Mouse (Mus musculus) midbrain, embryonic 10.5 days (tissue): ENCODE results near the gene Inpp4b. TPM values are rescaled to one million over a fixed set of nuclear protein-coding genes. Genes with fewer than 3 reads are reported as not detected.

ENCODE experiments used
- DNase-seq: peaks from one replicate; pipeline ENCODE4 v3.0.0-alpha.2; 2017; ENCODE audit warnings: low spot score
- H3K27ac ChIP-seq: fragments of 300-500 bp; sonication (generic); replicated peaks from 2 replicates; pipeline ENCODE4 v1.5.1; 2016; ENCODE audit warnings: mild to moderate bottlenecking
- H3K27me3 ChIP-seq: fragments of 300-500 bp; sonication (generic); 2 replicates; pipeline ENCODE4 v1.6.1; 2016; ENCODE audit warnings: low read depth, mild to moderate bottlenecking; ENCODE audit not compliant: poor library complexity, severe bottlenecking
- H3K36me3 ChIP-seq: fragments of 300-500 bp; sonication (generic); 2 replicates; pipeline ENCODE4 v1.6.1; 2016; ENCODE audit warnings: mild to moderate bottlenecking, moderate library complexity
- H3K4me1 ChIP-seq: fragments of 300-500 bp; sonication (generic); 2 replicates; pipeline ENCODE4 v1.6.1; 2016
- H3K4me3 ChIP-seq: fragments of 300-500 bp; sonication (generic); 2 replicates; pipeline ENCODE4 v1.5.1; 2016; ENCODE audit warnings: mild to moderate bottlenecking, moderate library complexity
- H3K9me3 ChIP-seq: fragments of 300-500 bp; sonication (generic); replicated peaks from 2 replicates; pipeline ENCODE4 v1.6.1; 2016; ENCODE audit warnings: mild to moderate bottlenecking
- WGBS: fragments of 180-500 bp; shearing (Covaris S2); methylation state at CpG from one replicate; pipeline ENCODE4 v1.1.7; 2016; 5-methylcytosine and 5-hydroxymethylcytosine counted together
- polyA plus RNA-seq: library from polyadenylated mRNA; unstranded; fragments of >200 nt; fragmentation: Nextera tagmentation; extraction: Ambion mirVana; gene quantifications from 2 replicates; pipeline ENCODE4 v1.2.1, GENCODE M21; 2016

Gene Inpp4b
- polyA plus RNA-seq = 3.7 and 4.1 TPM in 2 replicates

DNA sequence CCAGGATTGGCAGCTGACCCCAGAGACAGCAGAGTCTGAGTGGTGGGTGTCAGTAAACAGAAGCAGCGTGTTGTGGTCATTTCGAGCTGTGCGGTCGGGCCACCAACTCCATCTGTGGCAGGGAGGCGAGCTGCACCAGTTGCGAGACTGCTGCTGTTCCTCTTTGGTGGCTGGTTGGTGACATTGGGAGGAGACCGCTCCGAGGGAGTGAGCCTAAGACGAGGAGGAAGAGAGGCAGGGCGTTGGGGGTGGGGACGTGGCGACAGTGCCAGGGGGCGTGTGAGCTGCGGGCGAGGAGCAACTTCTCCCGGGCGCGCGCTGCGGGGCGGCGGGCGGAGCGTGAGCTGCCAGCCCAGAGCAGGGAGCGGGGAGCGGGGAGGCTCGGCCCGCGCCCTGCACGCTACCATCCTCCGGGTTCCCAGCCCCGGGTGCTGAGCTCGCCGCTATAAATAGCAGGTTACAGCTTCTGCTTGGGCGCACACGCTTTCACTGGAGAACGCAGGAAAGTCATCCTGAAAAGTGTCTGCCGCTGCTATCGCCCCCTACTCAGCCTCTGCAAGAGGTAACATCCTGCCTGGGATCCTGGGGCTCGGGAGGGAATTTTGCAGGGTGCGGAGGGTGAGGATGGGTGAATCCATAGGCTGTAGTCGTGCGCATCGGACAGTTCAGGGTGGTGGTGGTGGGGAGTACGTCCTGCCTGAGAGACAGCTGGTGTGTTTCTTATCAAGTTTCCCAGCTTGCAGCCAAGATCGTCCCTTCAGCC lies at the start of gene Inpp4b:
Gene Inpp4b (plus strand): TSS at position 321 of the 763 bp plus-strand sequence.
- Histone ChIP-seq H3K9me3 (no peaks in the 10 kb centered on the region), H3K27ac (peak within 1 kb of the TSS; percentile 72), H3K4me1 (peaks cover 17% of the 10 kb centered on the region), H3K36me3 (no peaks in the 10 kb centered on the region), H3K4me3 (peak within 1 kb of the TSS; percentile 77), H3K27me3 (peaks cover 21% of the 10 kb centered on the region)
- peak; percentile 64 for DNase-seq
- WGBS = under 1% methylated on average over 36 of the region's 46 CpGs

DNA sequence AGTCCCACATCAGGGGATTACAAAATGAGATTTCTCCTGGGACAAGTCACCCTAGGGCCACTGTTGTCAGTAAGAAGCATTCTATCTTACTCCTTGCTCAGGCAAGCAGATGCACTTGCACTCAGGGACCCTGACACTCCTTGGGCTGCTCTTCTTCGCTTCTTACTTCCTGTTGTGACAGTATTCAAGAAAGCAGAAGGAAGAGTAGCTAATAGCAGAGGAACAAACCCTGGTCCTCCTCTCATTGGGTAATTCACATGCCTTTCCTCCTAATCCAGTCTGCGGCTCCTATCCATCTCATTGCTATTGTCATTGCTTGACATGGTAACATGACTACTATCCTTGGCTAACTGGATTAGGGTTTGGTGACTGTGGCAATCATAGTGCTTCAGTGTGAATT lies 7.1 kb upstream of the Inpp4b start:
- Histone ChIP-seq H3K36me3 (no peaks in the 10 kb centered on the region), H3K4me3 (no peak overlapping the region), H3K27me3 (no peaks in the 10 kb centered on the region), H3K27ac (no peak overlapping the region), H3K9me3 (no peaks in the 10 kb centered on the region), H3K4me1 (no peaks in the 10 kb centered on the region)
- DNase-seq = no peak
- 80% methylated on average over 2 of the region's 2 CpGs for WGBS

DNA sequence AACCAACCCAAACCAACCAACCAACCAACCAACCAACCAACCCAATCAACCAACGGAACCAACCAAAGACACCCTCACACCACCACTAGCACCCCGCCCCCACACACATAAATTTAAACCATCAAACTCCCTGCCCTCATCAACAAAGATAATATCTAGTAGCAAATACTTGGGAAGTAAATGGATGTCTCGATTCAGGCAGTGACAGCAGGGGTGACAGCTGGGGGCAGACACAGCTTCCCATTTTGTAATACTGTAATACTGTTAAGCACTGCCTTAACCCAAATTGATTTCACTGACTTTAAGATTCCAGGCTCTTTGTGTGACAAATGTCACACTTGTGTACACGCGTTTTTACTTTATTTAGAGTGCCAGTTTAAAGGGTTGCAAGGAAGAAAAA lies 1.2 kb upstream of the Inpp4b start:
- Histone ChIP-seq H3K4me3 (peak overlapping the region; percentile 77), H3K36me3 (no peaks in the 10 kb centered on the region), H3K4me1 (peaks cover 17% of the 10 kb centered on the region), H3K9me3 (no peaks in the 10 kb centered on the region), H3K27ac (no peak overlapping the region), H3K27me3 (peaks cover 21% of the 10 kb centered on the region)
- WGBS = 55% methylated on average over 5 of the region's 5 CpGs
- DNase-seq = peak; percentile 12

DNA sequence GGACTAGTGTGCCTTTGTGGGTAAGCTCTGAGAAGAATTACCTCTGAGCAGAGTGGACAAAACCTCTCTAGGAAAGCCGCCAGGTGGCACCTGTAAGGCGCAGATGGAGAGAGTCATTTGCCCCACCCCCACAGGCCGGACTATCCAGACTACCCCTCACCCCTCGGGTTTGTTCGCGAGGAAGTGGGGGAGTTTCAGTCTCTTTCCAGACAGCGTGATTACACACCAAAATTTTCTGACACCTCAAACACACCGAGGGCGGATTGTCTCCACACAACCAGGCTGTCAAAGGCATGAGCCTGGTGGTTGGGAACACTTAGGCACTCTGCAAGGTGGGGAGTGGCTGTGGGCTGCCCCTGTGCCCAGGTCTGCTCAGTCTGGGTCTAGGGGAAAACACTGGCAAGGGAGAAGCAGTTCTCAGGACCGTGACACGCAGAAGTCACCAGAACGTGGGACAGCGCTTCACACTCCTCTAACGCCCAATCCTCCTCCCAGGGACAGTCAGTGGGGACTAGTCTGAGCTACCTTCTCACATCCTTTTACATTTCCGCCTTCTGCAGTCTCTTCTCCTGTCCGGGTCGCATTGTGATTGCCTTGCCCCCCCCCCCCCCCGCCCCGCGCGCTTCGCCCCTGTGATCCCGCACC lies 643 bp upstream of the Inpp4b start:
- Histone ChIP-seq H3K4me3 (peak overlapping the region; percentile 77), H3K4me1 (peaks cover 17% of the 10 kb centered on the region), H3K9me3 (no peaks in the 10 kb centered on the region), H3K27me3 (peaks cover 21% of the 10 kb centered on the region), H3K36me3 (no peaks in the 10 kb centered on the region), H3K27ac (peak overlapping the region; percentile 72; the same call in 1 of the 2 replicates)
- WGBS = 2% methylated on average over 22 of the region's 23 CpGs
- peak; percentile 56 for DNase-seq

DNA sequence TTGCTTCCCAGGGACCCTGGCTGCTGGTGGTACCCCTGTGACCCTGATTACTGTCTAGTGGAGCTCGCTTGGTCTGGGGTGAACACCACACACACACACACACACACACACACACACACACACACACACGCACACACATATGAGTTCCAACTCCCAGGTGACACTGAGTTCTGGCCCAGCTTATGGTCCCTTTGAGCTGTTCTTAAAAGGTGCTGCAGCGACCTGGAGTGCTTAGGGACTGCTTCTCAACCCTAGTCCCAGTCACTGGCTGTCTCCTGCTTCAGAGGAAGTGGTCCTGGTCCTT lies 595 bp downstream of the Inpp4b start:
- H3K27ac ChIP-seq = no peak overlapping the region
- peak overlapping the region; percentile 77 for H3K4me3 ChIP-seq
- DNase-seq = no peak
- no peaks in the 10 kb centered on the region for H3K36me3 ChIP-seq
- H3K4me1 ChIP-seq = peaks cover 17% of the 10 kb centered on the region
- H3K9me3 ChIP-seq = no peaks in the 10 kb centered on the region
- WGBS = 20% methylated on average over 3 of the region's 3 CpGs
- peaks cover 21% of the 10 kb centered on the region for H3K27me3 ChIP-seq

DNA sequence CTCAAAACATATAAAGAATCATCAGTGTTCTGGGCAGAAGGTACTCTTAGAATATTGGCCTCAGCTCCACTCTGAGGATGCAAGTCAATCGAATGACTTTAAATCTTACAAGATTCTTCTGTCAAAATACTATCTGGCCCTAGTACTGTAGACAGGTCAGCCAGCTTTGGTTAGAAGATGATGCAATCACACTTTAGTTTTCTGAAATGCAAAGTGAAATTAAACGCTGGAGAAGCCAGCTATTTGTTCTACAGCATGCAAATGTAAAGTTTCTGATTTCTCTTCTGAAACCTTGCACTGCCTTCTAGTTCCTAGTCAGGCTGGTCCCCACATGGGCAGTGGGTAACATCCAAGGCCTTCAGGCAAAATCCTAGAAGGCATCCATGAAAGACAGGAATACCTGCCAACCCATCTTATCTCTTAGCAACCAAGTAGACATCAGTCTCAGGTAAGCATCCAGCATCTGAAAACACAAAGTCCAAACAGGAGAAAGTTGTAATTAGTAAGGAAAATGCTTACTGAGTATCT lies 2.9 kb downstream of the Inpp4b start:
- Histone ChIP-seq H3K27ac (no peak overlapping the region), H3K4me1 (peaks cover 17% of the 10 kb centered on the region), H3K4me3 (no peak overlapping the region), H3K36me3 (no peaks in the 10 kb centered on the region), H3K27me3 (peaks cover 21% of the 10 kb centered on the region), H3K9me3 (no peaks in the 10 kb centered on the region)
- DNase-seq = no peak
- 88% methylated on average over 2 of the region's 2 CpGs for WGBS

DNA sequence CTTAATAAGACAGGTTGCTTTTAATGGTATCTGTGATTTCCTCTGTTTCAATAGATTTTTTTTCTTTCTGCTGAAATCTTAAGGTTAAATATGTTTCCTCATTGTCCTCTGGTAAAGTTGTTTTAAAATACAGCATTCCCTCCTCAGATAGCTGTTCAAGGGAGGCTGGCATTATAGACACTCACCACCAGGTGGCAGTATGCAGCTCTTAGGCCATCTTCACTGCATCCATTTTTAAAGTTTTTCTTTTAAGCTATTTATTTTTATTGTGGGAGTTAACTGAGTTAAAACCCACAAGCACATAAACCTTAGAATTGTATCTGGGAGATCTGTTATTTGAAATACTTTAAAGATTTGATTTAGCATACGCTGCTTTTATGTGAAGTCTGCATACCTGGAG lies 7.1 kb downstream of the Inpp4b start:
- 85% methylated on average over 1 of the region's 1 CpGs for WGBS
- Histone ChIP-seq H3K9me3 (no peaks in the 10 kb centered on the region), H3K27ac (no peak overlapping the region), H3K27me3 (0 out of 2 replicates have a peak, but pooled peaks cover under 1% of the 10 kb centered on the region), H3K36me3 (no peaks in the 10 kb centered on the region), H3K4me3 (no peak overlapping the region), H3K4me1 (no peaks in the 10 kb centered on the region)
- peak; percentile 27 for DNase-seq

DNA sequence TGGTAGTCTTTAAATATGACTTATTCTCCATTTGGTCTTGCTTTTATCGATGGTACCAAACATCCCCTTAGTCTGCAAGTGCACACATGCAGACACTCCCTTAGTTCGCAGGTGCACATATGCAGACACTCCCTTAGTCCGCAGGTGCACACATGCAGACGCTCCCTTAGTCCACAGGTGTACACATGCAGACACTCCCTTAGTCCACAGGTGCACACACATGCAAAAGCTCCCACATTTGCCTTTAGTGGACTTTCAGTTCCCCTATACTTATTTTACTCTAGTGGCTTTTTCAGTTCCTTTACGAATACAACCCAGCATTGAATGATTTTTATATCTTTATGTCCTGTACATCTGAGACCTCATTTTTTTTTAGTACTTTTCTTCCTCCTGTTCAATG lies 11.1 kb downstream of the Inpp4b start:
- DNase-seq = no peak
- Histone ChIP-seq H3K9me3 (no peaks in the 10 kb centered on the region), H3K4me3 (no peak overlapping the region), H3K27me3 (no peaks in the 10 kb centered on the region), H3K27ac (no peak overlapping the region), H3K4me1 (no peaks in the 10 kb centered on the region), H3K36me3 (no peaks in the 10 kb centered on the region)
- 92% methylated on average over 5 of the region's 5 CpGs for WGBS

DNA sequence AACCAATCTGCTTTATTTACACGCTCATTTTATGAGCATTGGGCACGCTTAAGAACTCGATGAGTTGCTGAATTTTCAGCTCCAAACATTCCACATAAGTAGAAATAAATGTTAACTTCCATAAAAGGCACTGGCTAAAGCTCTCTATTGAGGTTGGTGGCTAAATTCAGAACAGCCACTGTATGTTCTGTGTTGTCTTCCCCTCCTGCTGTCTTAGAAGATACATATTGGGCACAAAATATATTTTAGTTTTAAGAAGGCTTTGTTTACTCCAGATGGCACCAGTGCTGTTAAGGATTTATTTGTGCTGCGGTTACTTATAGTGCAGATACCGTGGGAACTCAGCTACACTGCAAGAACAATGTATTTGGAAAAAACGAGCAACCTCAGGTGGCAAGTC lies 15.8 kb downstream of the Inpp4b start:
- no peak for DNase-seq
- no peaks in the 10 kb centered on the region for H3K27me3 ChIP-seq
- no peak overlapping the region for H3K27ac ChIP-seq
- no peaks in the 10 kb centered on the region for H3K9me3 ChIP-seq
- H3K4me3 ChIP-seq = no peak overlapping the region
- H3K4me1 ChIP-seq = no peaks in the 10 kb centered on the region
- no peaks in the 10 kb centered on the region for H3K36me3 ChIP-seq
- WGBS = 92% methylated on average over 6 of the region's 6 CpGs

DNA sequence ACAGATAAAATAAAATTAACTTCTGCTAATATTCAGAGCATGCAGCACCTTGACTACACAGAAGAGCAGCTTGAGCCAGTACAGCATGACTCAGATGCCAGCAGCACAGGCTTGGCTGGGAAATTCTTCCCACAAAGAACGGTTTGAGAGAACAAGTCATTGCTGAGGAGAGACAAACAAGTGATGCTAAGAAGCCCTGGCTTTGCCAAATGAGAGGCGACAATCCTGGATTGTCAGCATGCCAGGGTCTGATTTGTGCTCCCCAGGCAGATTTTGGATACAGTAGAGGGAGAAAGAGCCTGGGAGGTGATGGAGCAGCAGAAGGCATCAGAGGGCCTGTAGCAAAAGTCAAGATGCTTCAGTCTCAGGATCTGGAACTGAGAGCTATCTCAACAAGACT lies 18.2 kb downstream of the Inpp4b start:
- WGBS = 70% methylated on average over 2 of the region's 2 CpGs
- Histone ChIP-seq H3K4me1 (no peaks in the 10 kb centered on the region), H3K9me3 (no peaks in the 10 kb centered on the region), H3K36me3 (no peaks in the 10 kb centered on the region), H3K4me3 (no peak overlapping the region), H3K27me3 (no peaks in the 10 kb centered on the region), H3K27ac (no peak overlapping the region)
- DNase-seq = no peak

DNA sequence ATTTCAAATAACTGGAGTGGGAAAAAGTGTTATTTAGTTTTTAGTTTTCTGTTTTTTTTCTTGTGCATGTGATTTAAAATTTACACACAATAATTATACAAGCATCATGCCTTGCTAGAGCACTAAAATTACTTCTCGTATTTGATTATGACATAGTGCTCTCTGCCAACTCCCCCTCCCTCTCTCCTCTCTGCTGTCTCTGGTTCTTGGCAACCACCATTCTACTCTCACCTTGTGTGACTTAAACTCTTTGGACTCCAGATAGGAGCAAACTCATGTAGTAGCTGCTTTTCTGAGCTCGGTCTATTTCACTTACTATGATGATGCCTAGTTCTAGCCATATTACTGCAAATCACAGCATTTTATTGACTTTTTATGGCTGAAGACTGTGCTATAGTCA lies 18.8 kb downstream of the Inpp4b start:
- 90% methylated on average over 2 of the region's 2 CpGs for WGBS
- no peak overlapping the region for H3K27ac ChIP-seq

DNA sequence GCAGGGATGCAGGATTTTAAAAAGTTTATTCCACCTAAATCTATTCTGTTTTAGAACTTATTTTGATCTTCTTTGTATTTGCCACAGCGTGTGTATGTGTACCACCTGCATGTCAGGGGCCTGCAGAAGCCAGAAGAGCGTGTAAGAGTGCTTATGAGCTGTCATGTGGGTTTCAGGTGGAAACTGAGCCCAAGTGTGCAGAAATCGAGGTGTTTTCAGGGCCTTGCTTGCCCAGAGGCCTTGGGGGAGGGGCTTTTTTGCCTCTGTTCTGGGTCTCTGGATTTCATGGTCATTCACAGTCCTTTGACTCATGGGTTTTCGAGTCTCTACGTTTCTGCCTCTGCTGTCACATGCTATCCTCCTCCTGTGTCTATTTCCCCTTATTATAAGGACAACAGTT lies 28.3 kb downstream of the Inpp4b start:
- WGBS = 77% methylated on average over 5 of the region's 5 CpGs
- Histone ChIP-seq H3K36me3 (no peaks in the 10 kb centered on the region), H3K27ac (no peak overlapping the region), H3K9me3 (no peaks in the 10 kb centered on the region), H3K4me1 (0 out of 2 replicates have a peak, but pooled peaks cover 4% of the 10 kb centered on the region), H3K27me3 (no peaks in the 10 kb centered on the region), H3K4me3 (no peak overlapping the region)
- DNase-seq = no peak

More for the DNA sequence above, 18.8 kb downstream of the Inpp4b start:
- Histone ChIP-seq H3K27me3 (no peaks in the 10 kb centered on the region), H3K4me3 (no peak overlapping the region), H3K9me3 (no peaks in the 10 kb centered on the region), H3K4me1 (no peaks in the 10 kb centered on the region), H3K36me3 (no peaks in the 10 kb centered on the region)
- DNase-seq = no peak

DNA sequence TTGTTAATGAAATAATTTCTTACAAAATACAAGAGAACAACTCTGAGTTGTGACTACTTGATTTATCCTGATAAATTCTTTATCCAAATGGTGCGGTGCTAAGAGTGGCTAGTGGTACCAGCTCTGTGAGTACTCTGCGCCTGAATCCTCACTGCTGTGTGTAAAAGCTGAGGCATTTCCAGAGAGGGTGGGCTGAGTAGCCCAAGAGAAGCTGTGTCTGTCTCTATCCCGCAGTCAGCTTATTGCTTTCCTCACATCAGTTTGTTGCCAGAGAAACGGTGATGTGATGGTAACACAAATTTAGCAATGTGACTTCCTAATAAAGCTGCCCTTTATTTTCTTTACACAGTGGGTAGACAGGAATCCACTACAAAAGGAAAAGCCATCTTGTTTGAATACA lies 29.5 kb downstream of the Inpp4b start:
- H3K4me3 ChIP-seq = no peak overlapping the region
- H3K27ac ChIP-seq = no peak overlapping the region
- H3K27me3 ChIP-seq = no peaks in the 10 kb centered on the region
- 0 out of 2 replicates have a peak, but pooled peaks cover 4% of the 10 kb centered on the region for H3K4me1 ChIP-seq
- no peak for DNase-seq
- H3K9me3 ChIP-seq = no peaks in the 10 kb centered on the region
- 81% methylated on average over 4 of the region's 4 CpGs for WGBS
- H3K36me3 ChIP-seq = no peaks in the 10 kb centered on the region
